Mouse (Mus musculus) forebrain, embryonic 13.5 days (tissue): Measurements from ENCODE around the gene Upf1. TPM values are rescaled to one million over a fixed set of nuclear protein-coding genes. Genes with fewer than 3 reads are reported as not detected.

Experiments
- ATAC-seq: fragments of 200-750 bp; cut with Nextera tagmentation; 2 replicates; pipeline ENCODE4 v1.8.0; 2017
- H3K27ac ChIP-seq: fragments of 300-500 bp; sonication (generic); 2 replicates; pipeline ENCODE4 v1.5.1; 2015; ENCODE audit warnings: inconsistent platforms, mild to moderate bottlenecking, moderate library complexity
- H3K27me3 ChIP-seq: fragments of 300-500 bp; sonication (generic); 2 replicates; pipeline ENCODE4 v1.6.1; 2015; ENCODE audit warnings: mild to moderate bottlenecking, inconsistent platforms
- H3K36me3 ChIP-seq: fragments of 300-500 bp; sonication (generic); 2 replicates; pipeline ENCODE4 v1.6.1; 2015; ENCODE audit warnings: mild to moderate bottlenecking, inconsistent platforms; ENCODE audit not compliant: poor library complexity, severe bottlenecking
- H3K4me1 ChIP-seq: fragments of 300-500 bp; sonication (generic); 2 replicates; pipeline ENCODE4 v1.6.1; 2015; ENCODE audit warnings: inconsistent platforms
- H3K4me2 ChIP-seq: fragments of 300-500 bp; sonication (generic); 2 replicates; pipeline ENCODE4 v1.6.1; 2015; ENCODE audit warnings: inconsistent platforms, mild to moderate bottlenecking, moderate library complexity
- H3K4me3 ChIP-seq: fragments of 300-500 bp; sonication (generic); 2 replicates; pipeline ENCODE4 v1.5.1; 2015; ENCODE audit warnings: mild to moderate bottlenecking, inconsistent platforms
- H3K9ac ChIP-seq: fragments of 300-500 bp; sonication (generic); 2 replicates; pipeline ENCODE4 v1.6.1; 2015; ENCODE audit warnings: mild to moderate bottlenecking, inconsistent platforms
- H3K9me3 ChIP-seq: fragments of 300-500 bp; sonication (generic); replicated peaks from 2 replicates; pipeline ENCODE4 v1.6.1; 2016; ENCODE audit warnings: inconsistent platforms
- WGBS: fragments of 180-500 bp; shearing (Covaris S2); methylation state at CpG from one replicate; pipeline ENCODE4 v1.1.7; 2015; 5-methylcytosine and 5-hydroxymethylcytosine counted together
- polyA plus RNA-seq: library from polyadenylated mRNA; unstranded; fragments of >200 nt; fragmentation: Nextera tagmentation; extraction: Ambion mirVana; gene quantifications from 2 replicates; pipeline ENCODE4 v1.2.1, GENCODE M21; 2015

The Upf1 gene
- polyA plus RNA-seq, 1 experiment from 2014 or later = 16.3 TPM

DNA sequence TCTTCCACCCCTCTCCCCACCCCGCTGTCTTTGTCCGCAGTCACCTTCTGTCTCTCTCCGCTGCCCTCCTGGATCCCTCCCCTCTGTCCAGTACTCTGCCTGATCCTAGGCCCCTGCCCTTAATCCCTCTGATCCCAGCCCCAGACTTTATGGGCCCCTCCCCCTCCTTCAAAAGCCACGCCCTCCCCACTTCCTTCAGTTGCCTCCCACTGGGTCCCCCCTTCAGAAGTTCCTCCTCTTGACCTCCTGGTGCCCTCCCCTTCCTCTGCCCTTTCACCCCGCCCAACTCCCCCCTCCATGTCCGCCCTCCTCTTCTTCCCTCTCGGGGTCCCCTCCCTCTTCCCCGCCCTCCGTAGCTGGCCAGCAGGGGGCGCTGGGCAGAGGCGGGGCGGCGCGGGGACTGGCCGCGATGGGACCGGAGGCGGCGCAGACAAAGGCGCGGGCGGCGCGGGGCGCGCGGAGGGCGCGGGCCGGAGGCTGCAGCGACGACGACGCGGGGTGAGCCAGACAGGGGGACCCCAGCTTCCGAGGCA lies 70.4 kb downstream of the Upf1 start, which contains the start of gene Homer3:
Homer3 (plus strand) TSS at position 225 of the 533 bp plus-strand sequence.
- H3K4me2 ChIP-seq = peak within 1 kb of the TSS; percentile 91
- H3K36me3 ChIP-seq = peaks cover 30% of the 10 kb centered on the region
- peaks cover 6% of the 10 kb centered on the region for H3K9me3 ChIP-seq
- H3K27ac ChIP-seq = peak within 1 kb of the TSS; percentile 62
- peak; percentile 91 for ATAC-seq
- peaks cover 19% of the 10 kb centered on the region for H3K4me1 ChIP-seq
- WGBS = 2% methylated on average over 33 of the region's 36 CpGs
- peak within 1 kb of the TSS; percentile 91 for H3K4me3 ChIP-seq
- H3K27me3 ChIP-seq = no peaks in the 10 kb centered on the region
- H3K9ac ChIP-seq = peak within 1 kb of the TSS; percentile 96

Other genes starting within 250 kb of the Upf1 start
- gene Ncan, start 232.4 kb downstream of the Upf1 start, polyA plus RNA-seq = 100 and 102 TPM in 2 replicates
- gene Nr2c2ap, start 221.9 kb downstream of the Upf1 start, polyA plus RNA-seq = 33.4 and 37.4 TPM in 2 replicates
- 12.2 and 14.2 TPM in 2 replicates for gene Rfxank, start 214.1 kb downstream of the Upf1 start, polyA plus RNA-seq
- gene Borcs8, start 213.8 kb downstream of the Upf1 start, polyA plus RNA-seq = 47.4 and 48.0 TPM in 2 replicates
- 0.23 and 0.45 TPM in 2 replicates for gene Mef2b, start 213.6 kb downstream of the Upf1 start, polyA plus RNA-seq
- 50.2 and 59.5 TPM in 2 replicates for gene Tmem161a, start 180.9 kb downstream of the Upf1 start, polyA plus RNA-seq
- 2.0 and 3.0 TPM in 2 replicates for gene Slc25a42, start 141.0 kb downstream of the Upf1 start, polyA plus RNA-seq
- gene Sugp2, start 119.1 kb downstream of the Upf1 start, polyA plus RNA-seq = 75.9 and 76.7 TPM in 2 replicates
- gene Armc6, start 118.8 kb downstream of the Upf1 start, polyA plus RNA-seq = 52.8 and 60.1 TPM in 2 replicates
- 65.0 and 66.0 TPM in 2 replicates for gene Homer3, start 70.5 kb downstream of the Upf1 start, polyA plus RNA-seq
- gene Ddx49, start 50.8 kb downstream of the Upf1 start, polyA plus RNA-seq = 52.4 and 53.7 TPM in 2 replicates
- 268 and 274 TPM in 2 replicates for gene Cope, start 50.8 kb downstream of the Upf1 start, polyA plus RNA-seq
- 18.2 and 20.1 TPM in 2 replicates for gene Cers1, start 37.5 kb downstream of the Upf1 start, polyA plus RNA-seq
- 0.89 and 2.5 TPM in 2 replicates for gene Gdf1, start 23.5 kb downstream of the Upf1 start, polyA plus RNA-seq
- gene Comp, start 20.3 kb upstream of the Upf1 start, polyA plus RNA-seq = 0.18 and 0.35 TPM in 2 replicates
- 23.4 and 28.2 TPM in 2 replicates for gene Crtc1, start 86.3 kb upstream of the Upf1 start, polyA plus RNA-seq
- gene Klhl26, start 123.7 kb upstream of the Upf1 start, polyA plus RNA-seq = 15.3 and 16.4 TPM in 2 replicates
- gene Tmem59l, start 134.1 kb upstream of the Upf1 start, polyA plus RNA-seq = 32.5 and 38.0 TPM in 2 replicates
- gene Crlf1, start 139.9 kb upstream of the Upf1 start, polyA plus RNA-seq = 0.86 and 0.92 TPM in 2 replicates
- gene Rex1bd, start 153.5 kb upstream of the Upf1 start, polyA plus RNA-seq = 150 and 154 TPM in 2 replicates
- 812 and 920 TPM in 2 replicates for gene Uba52, start 157.5 kb upstream of the Upf1 start, polyA plus RNA-seq
- 357 and 385 TPM in 2 replicates for gene Fkbp8, start 174.4 kb upstream of the Upf1 start, polyA plus RNA-seq
- gene Kxd1, start 174.7 kb upstream of the Upf1 start, polyA plus RNA-seq = 52.5 and 53.6 TPM in 2 replicates
- gene Ell, start 186.2 kb upstream of the Upf1 start, polyA plus RNA-seq = 16.5 and 16.6 TPM in 2 replicates
- gene Isyna1, start 241.1 kb upstream of the Upf1 start, polyA plus RNA-seq = 87.1 and 105 TPM in 2 replicates